Mouse (Mus musculus): ENCODE data around the gene Ablim2. TPM values are rescaled to one million over a fixed set of nuclear protein-coding genes. Genes with fewer than 3 reads are reported as not detected.

Gene Ablim2
- total RNA-seq (2022): 10 to 100 TPM; 18.5 to 28.5 (median 20.9) TPM

DNA sequence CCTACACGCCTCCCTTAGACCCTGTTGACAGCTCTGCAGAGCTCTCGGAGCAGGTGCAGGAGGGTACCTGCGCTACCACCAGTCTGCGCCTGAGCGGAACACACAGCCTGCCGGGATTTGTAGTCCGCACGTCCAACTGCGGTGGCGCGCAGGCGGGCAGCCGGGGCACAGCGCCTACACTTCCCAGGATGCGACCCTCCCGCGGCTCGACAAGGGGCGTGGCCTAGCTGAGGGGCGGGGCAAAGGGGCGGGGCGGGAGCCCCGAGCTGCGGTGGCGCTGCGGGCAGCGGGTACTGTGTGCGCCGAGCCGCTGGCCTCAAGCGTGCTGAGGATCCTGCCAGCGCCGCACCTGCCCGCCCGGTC, at the start of gene Ablim2:
Gene Ablim2, plus strand, starts transcription at position 242 of the 363 bp plus-strand sequence.
- DNase-seq (ENCODE audit: low spot score): peak; percentile 86

DNA sequence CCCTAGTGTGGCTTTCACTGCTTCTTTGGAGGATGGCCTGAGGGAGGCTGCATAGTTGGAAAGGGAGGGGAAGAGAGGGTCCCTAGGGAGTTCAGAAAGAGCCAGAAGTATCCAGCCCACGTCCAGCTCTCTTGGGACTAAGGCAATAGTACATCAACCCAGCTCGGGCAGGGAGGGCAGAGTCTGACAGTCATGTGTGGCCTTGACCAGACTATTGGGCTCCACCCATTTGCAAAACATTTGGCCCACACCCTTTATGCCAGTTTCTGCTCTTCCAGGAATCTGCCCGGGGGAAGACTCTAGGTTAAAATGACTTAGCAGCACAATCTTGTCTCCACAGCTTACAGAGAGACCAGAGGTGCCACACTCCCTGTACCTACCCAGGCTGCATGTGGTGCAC, 47.2 kb upstream of the Ablim2 start:
- DNase-seq (ENCODE audit: low spot score): no peak

DNA sequence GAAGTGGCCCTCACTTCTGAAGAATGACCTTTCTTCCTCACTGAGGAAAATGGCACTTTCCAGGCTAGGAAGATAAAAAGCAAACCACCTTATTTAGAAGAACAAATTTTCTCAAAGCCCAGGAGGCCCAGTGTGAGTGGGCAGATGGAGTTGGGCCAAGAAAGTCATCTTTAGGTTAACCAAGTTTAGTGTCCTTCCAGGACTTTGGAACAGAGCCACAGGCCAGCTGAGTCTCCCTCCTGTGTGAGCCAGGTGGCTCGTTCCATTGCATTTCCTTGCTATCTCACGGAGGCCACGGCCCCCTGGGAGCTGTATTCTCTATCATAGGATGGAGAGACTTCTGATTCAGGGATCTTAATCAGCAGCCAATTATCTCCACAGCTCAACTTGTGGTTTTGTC, 46.7 kb upstream of the Ablim2 start:
- DNase-seq (ENCODE audit: low spot score): no peak

DNA sequence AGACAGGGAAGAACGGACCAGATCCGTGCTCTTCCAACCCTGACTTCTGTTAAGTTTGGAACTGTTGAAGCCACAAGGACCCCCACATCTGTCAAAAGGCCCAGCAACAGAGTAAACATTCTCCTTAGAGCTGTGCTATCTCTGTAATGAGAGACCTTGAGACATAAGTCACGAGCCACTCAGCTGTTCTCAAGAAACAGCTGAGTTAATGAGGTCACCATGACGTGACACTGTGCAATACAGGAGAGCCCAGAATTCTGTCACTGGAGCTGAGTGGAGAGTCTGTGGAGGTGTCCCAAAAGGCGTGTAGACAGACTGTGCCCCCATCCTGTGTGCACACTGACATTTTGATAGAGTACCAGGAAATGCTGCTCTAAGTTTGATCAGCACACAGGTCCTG, 45.2 kb upstream of the Ablim2 start:
- DNase-seq (ENCODE audit: low spot score): no peak

DNA sequence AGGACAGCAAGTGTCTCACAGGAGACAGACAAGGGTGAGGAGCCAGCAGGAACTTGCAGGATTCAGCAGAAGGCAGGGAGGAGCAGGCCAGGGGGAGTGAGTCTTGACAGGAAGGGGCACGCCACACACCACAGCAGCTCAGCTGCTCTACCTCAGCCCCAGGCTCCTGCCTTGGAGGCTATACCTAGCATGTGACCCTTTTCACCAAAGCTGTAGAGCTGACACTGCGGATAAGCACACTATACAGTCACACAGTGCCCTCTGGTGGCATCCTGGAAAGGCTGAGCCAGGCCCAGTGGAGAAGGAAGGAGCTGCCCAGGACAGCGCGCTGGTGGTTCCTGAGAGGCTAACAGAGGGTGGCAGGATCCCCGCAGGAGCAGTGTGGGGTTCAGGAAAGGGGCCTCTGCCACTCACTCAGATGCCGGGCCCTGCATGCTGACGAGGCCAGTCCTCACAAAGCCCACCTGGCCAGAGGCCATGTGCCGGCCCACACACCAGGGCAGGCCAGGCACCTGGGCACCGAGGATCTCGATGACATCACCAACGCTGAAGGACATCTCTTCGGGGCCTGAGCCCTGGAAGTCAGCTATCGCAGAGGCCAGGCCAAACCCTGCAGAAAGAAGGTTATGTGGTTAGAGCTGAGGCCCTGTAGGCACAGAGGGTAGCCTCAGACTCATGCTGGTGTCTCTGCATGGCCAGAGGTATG, 43.9 kb upstream of the Ablim2 start:
- DNase-seq (ENCODE audit: low spot score): no peak

DNA sequence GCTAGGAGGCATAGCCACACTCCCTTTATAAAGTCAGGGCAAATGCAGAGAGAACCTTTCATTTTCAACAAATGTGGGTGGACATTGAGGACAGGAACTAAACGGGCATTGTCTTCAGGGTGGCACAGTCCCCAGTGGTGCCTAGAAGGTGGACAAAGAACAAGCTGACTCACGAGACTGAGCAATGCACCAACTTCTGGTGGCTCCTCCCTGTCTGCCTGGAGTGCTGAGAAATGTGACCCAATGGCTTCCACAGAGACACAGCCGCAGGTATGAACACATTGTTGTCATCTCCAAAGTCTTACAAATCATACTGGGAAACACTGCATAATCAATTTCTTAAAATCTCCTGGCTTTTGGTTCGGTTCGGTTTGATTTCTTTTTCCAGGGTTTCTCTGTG, 40.2 kb upstream of the Ablim2 start:
- DNase-seq (ENCODE audit: low spot score): no peak

DNA sequence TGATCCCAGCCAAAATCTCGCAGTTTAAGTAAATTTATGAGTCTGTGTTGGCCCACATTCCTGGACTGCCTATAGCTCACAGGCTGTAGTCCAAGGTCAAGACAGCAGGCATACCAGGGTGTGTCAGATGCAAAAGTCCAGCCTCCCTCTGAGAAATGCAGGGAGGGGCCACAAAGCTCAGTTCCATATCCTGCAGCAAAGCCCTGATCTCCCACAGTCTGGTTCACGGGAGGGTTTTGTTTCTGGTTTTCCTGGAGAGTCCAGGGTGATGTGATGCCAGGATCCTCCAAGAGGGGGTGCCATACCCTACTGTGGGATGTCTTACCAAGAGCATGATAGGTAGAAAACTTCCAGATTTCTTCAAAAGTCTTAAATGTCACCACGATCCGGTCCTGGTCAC, 39.7 kb upstream of the Ablim2 start:
- no peak for DNase-seq (ENCODE audit: low spot score)

DNA sequence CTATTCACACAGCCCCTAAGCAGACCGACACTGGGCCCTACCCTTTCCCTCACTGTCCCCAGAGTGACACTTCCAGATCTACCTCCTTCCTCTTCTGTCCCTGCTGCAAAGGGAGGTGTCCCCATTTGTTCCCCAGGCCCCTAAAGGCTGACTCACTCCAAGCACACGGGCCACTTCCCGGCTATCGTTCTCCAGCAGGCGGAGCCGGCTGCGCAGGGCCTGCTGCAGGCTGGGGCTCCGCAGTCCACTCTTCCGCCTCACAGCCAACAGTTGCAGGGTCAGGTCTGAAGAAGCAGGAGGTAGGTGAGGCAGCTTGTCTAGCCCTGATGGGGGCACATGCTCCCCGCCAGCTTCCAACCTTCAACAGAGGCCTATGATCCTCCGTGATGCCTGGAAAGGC, 38.9 kb upstream of the Ablim2 start:
- no peak for DNase-seq (ENCODE audit: low spot score)

DNA sequence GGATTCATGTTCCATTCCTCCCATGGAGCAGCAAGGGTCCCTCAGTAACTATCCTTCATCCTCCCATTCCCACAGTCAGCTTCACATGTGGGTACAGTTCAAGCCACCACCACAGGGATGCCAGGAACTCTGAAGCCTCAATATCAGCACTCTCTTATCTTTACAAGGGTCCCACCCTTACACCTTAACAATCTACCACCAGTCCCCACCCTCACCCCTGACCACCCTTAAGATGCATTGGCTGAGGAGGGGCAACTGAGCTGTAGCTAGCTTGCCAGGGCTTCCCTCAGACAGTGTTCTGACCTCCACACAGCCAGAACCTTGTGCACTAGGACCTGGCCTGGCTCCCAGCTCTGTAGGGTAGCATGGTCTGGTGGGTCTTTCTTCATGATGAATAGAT, 38.3 kb upstream of the Ablim2 start:
- no peak for DNase-seq (ENCODE audit: low spot score)

DNA sequence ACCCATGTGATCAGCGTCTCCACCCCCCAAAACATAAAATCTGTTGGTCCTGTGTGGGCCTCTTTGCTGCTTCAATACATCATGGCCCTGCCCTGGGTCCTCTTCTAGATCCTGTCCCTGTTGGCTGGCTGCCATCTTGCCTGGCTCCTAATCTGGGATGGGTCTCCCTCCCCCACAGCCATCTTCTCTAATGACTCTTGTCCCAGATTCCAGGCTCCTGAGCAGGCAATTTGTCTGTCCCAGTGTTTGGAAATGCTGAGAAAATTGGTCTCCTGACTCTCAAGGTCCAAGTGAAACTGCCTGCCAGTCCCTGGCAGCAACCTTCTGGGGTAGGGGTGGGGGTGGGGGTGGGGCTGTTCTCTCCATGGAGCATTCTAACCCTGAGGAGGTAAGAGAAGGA, 37.8 kb upstream of the Ablim2 start:
- DNase-seq (ENCODE audit: low spot score): no peak

DNA sequence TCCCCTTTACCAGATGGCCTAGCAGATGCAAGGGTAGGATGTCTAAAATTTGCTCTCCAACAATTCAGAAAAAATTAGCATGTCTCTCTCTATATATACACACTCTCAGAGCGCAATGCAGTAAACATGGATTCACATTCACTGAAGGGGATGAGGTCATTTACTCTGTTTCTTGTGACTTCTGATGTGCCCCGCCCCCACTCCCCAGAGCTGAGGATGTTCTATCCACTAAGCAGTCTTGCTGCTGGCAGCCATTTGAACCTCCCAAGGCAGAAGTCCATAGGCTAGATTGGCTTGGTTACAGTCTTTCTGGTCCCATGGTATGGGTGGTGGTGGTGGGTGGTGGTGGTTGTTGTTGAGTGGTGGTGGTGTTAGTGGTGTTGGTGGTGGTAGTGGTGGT, 35.7 kb upstream of the Ablim2 start:
- no peak for DNase-seq (ENCODE audit: low spot score)

DNA sequence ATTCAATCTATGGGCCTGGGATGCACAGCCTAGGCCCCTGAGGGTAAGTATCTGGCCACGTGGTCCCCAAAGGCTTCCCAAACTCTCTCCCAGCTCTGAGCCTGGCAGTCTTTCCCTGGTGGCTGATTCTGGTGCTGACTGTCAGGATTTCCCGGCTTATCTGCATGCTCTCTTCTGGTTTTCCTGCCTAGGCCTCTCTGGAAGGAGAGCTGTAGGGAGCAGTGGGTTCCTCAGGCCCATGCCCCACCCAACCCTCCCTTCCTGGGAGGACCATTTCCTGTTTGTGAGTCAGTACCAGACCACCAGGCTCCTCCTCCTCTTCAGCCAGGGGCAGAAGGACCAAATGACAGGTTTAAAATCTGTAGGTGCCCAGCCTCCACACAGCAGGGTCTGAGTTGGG, 35.0 kb upstream of the Ablim2 start:
- no peak for DNase-seq (ENCODE audit: low spot score)

DNA sequence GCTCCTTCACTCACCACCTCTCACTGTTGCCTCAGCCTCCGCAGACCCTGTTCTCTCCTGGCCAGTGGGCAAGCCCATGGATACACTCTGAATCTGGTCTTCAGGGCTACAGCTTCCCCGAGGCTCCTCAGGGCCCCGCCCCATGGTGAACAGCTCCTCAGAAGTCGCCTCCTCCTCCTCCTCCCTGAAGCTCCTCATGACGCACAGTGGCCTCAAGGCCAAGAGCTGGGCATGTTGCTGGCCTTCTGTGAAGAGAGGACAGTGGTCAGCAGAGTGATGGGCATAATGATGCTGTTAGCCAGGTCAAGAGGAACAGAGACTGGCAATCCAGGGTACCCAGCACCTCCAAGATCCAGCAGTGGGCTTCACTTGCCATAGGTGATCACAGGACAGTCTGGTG, 33.8 kb upstream of the Ablim2 start:
- no peak for DNase-seq (ENCODE audit: low spot score)

DNA sequence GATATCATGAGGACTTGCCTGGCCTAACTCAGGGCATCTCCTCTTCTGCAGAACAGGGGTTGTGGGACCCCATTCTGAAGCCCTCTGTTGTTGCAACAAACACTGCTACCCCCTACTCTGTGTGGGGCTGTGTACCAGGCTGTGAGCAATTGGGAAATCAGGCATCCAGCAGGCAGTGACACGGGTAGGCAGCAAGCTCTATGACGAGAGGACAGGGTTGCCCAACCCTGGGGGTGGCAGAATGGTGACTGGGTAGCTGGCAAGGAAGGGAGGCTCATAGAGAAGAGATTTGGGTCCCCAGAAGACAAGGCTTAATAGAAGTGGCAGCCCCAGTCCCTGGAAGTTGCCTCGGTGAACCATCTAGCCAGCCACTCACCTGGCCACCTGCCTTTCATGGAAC, 31.8 kb upstream of the Ablim2 start:
- DNase-seq (ENCODE audit: low spot score): no peak

DNA sequence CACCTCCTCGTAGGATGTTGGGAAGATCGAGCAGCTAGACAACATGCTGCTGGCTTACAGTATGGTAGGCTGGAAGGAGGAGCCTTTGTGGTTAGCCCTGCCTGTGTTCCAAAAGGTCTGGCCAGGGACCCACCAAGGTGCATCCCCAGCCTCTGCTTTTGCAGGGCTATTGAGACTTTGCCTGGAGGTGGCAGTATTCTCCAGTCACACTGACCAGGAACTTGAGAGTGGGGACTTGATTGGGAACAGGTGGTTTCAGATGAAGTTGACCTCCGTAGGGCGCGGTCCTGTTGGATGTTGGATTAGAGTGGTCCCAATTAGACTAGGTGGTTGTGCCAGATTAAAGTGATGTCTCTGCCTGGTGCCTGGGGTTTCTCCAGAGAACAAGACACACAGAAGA, 30.2 kb upstream of the Ablim2 start:
- no peak for DNase-seq (ENCODE audit: low spot score)

DNA sequence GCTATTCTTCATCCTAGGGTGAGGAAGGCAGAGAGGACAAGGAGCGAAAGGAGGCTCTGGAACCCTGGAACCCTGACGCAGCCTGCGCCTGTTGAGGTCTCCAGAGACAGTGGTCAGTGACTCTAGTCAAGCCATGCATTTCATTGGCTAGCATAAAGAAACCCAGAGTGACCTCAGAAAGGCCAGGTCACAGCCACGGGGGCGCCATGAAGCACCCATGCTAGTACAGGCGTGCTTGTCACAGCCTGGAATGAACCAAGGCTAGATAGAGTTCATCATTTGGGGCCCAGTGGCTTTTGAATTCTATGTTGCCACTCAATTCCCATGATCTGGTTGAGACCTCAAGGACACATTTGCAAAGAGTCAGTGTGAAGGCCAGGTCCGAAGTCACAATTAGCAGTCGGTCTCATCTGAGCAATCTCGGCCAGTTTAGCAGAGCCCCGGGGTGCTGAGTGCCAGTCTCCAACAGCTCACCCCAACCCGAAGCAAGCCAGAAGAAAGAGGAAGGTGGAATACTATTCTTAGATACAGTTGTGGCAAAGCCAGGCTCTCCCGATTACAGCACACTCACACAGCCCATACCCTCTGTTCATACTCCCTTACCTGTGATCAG, 29.2 kb upstream of the Ablim2 start:
- no peak for DNase-seq (ENCODE audit: low spot score)

DNA sequence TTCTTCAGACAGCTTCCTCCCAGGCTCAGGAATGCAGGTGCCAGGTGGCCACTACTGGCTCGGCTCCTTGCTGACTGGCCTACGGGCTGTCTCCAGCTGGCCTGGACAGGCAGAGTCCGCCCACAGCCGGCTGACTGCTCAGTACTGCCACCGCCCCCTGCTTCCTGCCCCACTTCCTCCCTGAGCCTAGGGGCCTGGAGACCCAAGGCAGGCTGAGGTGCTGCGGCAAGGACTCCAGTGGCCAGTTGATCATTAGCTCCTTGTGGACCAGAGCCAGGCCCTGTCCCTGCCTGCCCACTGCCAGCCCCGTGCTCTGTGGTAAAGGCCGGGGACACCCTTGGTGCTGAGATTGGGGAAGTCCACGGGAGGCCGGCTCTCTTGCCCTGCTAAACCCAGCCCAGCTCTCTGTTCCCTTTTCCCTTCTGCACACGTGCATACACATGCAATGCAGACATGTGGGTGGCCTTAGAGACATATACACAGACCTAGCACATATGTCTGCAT, 28.7 kb upstream of the Ablim2 start:
- peak; percentile 84 for DNase-seq (ENCODE audit: low spot score)

DNA sequence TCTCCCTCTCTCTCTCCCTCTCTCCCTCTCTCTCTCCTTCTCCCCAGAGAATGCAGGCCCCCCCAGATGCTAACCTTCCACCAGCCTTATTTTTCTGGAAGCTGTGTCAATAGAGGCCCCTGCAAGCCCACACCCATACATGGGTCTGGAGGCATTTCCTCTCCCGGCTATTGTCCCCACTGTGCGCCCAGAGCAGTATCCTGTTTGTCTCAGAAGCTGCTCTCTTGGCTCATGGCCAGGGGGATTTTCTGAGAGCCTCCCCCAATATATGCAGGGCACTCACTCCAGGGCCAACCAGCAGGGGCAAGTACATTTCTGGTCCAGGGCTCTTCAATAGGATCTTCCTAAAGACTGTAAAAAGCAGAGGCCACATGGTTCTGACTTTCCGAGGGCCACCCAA, 27.8 kb upstream of the Ablim2 start:
- DNase-seq (ENCODE audit: low spot score): peak; percentile 69

DNA sequence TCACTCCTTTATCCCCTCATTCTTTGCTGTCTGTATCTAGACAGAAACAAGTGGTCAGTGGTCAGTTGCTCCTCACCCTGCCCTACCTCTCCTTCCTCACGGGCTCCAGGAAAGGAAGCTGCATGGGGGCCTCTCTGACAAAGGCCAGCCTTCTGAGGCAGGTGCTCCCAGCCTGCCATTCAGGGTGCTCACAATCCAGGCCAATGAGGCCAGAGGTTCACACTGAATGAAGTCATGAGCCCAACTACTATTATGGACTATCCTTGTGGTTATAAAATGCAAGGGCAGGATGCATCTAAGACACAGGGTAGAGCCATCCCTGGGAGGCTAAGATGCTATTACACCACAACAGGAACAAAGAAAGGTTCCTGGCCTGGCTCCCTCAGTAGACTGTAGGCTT, 27.1 kb upstream of the Ablim2 start:
- no peak for DNase-seq (ENCODE audit: low spot score)

DNA sequence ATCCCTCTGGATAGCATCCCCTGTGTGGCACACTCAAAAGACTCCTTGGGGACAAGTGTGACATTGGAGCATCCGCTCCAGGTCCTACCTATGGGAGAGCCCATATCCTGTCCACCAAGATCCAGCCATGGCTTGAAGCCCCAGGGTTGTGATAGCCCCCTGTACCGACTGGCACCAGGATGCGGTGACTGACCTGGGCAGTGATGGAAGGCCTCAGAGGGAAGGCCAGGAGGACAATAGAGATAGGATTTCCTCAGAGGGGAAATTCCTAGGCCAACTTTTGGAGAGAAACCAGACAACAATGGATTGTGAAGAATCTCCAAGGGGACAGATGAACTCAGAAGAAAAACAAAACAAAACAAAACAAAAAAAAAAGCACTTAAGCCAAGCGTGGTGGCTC, 26.7 kb upstream of the Ablim2 start:
- no peak for DNase-seq (ENCODE audit: low spot score)

DNA sequence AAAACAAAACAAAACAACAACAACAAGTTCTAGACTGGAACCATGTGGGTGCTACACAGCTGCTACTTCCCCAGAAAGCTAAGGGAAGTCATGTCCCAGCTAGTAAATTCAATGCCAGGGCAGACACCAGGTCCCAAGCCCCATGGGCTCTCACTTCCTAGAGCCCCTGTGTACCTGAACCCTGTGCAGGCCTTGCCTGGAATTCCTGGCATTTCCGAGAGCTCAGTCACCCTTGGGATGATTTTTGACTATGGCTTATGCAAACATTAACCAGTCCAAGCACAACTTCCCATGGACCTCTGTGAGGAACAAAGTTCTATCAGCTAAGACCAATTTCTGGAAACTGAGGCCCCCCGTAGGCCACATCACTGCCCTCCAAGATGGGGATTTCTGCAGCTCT, 24.2 kb upstream of the Ablim2 start:
- DNase-seq (ENCODE audit: low spot score): no peak

DNA sequence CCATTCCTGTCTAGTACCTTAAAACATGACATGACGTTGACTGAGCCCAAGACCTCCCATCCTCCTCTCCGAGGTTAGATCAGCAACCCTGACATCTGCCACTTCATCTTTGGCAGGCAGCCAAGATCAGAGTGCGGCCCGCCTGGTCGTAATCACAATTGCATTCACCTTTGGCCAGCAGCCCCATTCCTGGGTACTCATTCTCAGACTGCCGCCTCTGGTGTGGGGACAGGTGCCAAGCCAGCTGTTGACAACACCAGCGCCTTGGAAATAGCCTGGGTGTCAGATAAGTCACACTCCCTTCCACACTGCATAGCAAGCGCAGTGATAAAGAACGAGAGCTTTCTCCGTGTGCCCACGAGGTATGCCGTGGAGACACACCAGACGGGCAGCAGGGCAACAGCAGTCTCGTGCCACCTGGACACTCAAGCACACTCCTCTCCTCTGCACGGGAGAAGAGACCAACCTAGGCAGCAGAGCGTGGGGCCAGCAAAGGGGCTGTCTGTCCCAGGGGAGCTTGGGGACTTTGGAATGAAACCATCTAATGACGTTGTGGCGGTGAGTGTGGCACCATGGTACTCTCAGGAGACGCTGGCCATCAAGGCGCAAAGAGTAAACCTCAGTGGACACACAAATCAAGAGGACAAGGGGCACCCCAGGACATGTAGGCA, 20.3 kb upstream of the Ablim2 start:
- peak; percentile 49 for DNase-seq (ENCODE audit: low spot score)

DNA sequence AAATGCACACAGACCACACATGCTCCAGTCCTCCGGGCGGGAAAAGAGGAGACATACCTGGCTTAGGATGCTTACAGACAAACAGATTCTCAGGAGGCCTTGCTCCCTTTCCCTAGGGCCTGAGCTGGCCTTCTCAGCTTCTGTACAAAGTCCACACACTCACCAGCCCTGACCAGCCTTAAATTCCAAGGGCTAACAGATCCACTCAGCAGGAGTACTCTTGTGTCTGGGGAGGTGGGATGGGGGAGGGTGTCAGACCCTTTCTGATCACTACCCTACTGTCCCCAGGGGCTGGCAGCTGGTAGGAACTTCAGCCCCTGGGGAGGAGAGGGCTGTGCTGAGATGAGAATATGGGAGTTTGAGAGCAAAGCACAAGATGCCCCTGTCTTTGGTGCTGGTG, 18.7 kb upstream of the Ablim2 start:
- DNase-seq (ENCODE audit: low spot score): no peak
